Mouse (Mus musculus) regulatory T cell (primary cell): ENCODE measurements at regions not wholly inside any gene's neighbourhood (a gene's known extent, or its start where the extent isn't known, plus 50 kb on each side); places are given as distances from the start of the nearest gene placed in this dataset.

ENCODE experiments used
- in situ Hi-C: fragments of 300-600 bp; cut with MboI, MseI; formaldehyde crosslinking; loops from one replicate; pipeline ENCODE4 v1.15.1; 2025; ENCODE audit warnings: high pct_unique_total_duplicates

- in situ Hi-C loops, result no loop called here
Measured at GRCm38 (mm10) chr14:36624134-36624533, 344.4 kb downstream of the Ccser2 start.

- in situ Hi-C loops, result no loop called here
Measured at GRCm38 (mm10) chr14:36623036-36623435, 345.5 kb downstream of the Ccser2 start.

- in situ Hi-C loops, result no loop called here
Measured at GRCm38 (mm10) chr14:36618459-36619085, 350.0 kb downstream of the Ccser2 start.

GRCm38 (mm10) chr14:36617987-36618386, 350.6 kb downstream of the Ccser2 start:
- in situ Hi-C loops, result no loop called here

GRCm38 (mm10) chr14:36614926-36615325, 353.7 kb downstream of the Ccser2 start:
- in situ Hi-C loops, result no loop called here

GRCm38 (mm10) chr14:36612860-36613259, 355.7 kb downstream of the Ccser2 start:
- in situ Hi-C loops, result no loop called here

- in situ Hi-C loops, result no loop called here
Measured at GRCm38 (mm10) chr14:36584065-36584635, 384.4 kb downstream of the Ccser2 start.

GRCm38 (mm10) chr14:36583338-36584064, 385.1 kb downstream of the Ccser2 start:
- in situ Hi-C loops, result no loop called here

GRCm38 (mm10) chr14:36563229-36563865, 405.2 kb downstream of the Ccser2 start:
- in situ Hi-C loops, result no loop called here

- in situ Hi-C loops, result no loop called here
Measured at GRCm38 (mm10) chr14:36537402-36537801, 431.2 kb downstream of the Ccser2 start.

GRCm38 (mm10) chr14:36527310-36527709, 432.6 kb downstream of the 4930474N05Rik start:
- in situ Hi-C loops, result no loop called here

- in situ Hi-C loops, result no loop called here
Measured at GRCm38 (mm10) chr14:36525591-36526037, 430.9 kb downstream of the 4930474N05Rik start.

GRCm38 (mm10) chr14:36502076-36502994, 407.6 kb downstream of the 4930474N05Rik start:
- in situ Hi-C loops, result no loop called here

GRCm38 (mm10) chr14:36499323-36499722, 404.6 kb downstream of the 4930474N05Rik start:
- in situ Hi-C loops, result no loop called here

- in situ Hi-C loops, result no loop called here
Measured at GRCm38 (mm10) chr14:36485499-36485898, 390.8 kb downstream of the 4930474N05Rik start.

GRCm38 (mm10) chr14:36471617-36472016, 376.9 kb downstream of the 4930474N05Rik start:
- in situ Hi-C loops, result no loop called here

GRCm38 (mm10) chr14:36470362-36470761, 375.6 kb downstream of the 4930474N05Rik start:
- in situ Hi-C loops, result no loop called here

GRCm38 (mm10) chr14:36453049-36453448, 358.3 kb downstream of the 4930474N05Rik start:
- in situ Hi-C loops, result no loop called here

- in situ Hi-C loops, result no loop called here
Measured at GRCm38 (mm10) chr14:36450126-36450525, 355.4 kb downstream of the 4930474N05Rik start.

- in situ Hi-C loops, result no loop called here
Measured at GRCm38 (mm10) chr14:36414656-36415273, 320.0 kb downstream of the 4930474N05Rik start.

GRCm38 (mm10) chr14:36414180-36414579, 319.5 kb downstream of the 4930474N05Rik start:
- in situ Hi-C loops, result no loop called here
